Mouse (Mus musculus) T-cell, adult 66 days (primary cell): ENCODE results near the gene Has3. TPM values are rescaled to one million over a fixed set of nuclear protein-coding genes. Genes with fewer than 3 reads are reported as not detected.

Experiments
- total RNA-seq, 2 experiments: library from RNA; stranded (reverse); gene quantifications; 3 replicates in 1 of 2; 4 replicates in 1 of 2; pipeline ENCODE4 v1.2.4; 2023

The Has3 gene
- 1 to 10 TPM; 1.2 to 1.8 TPM for total RNA-seq

GRCm38 (mm10) chr8:106870051-106870450, at the start of gene Has3:
Gene Has3, plus strand, starts transcription at chr8:106870242.

GRCm38 (mm10) chr8:106893481-106894156, 23.6 kb downstream of the Has3 start, which contains the start of gene Utp4:
Gene Utp4, plus strand, starts transcription at chr8:106893636.

Other genes with a start within 250 kb of the Has3 start
- 10 to 100 TPM; 16.5 to 20.1 TPM for gene Tango6, start 187.2 kb upstream of the Has3 start, total RNA-seq
- 10 to 100 TPM; 43.0 to 50.3 TPM for gene Utp4, start 23.4 kb downstream of the Has3 start, total RNA-seq
- gene Sntb2, start 65.5 kb downstream of the Has3 start, total RNA-seq = 10 to 100 TPM; 17.0 to 19.7 TPM
- gene Vps4a, start 161.0 kb downstream of the Has3 start, total RNA-seq = 10 to 100 TPM; 45.9 to 50.3 TPM
- 10 to 100 TPM; 12.8 to 15.0 TPM for gene Pdf, start 178.4 kb downstream of the Has3 start, total RNA-seq
- 10 to 100 TPM; 36.7 to 44.7 TPM for gene Cog8, start 186.4 kb downstream of the Has3 start, total RNA-seq
- 10 to 100 TPM; 71.2 to 74.7 TPM for gene Nip7, start 186.6 kb downstream of the Has3 start, total RNA-seq
- gene Tmed6, start 195.4 kb downstream of the Has3 start, total RNA-seq = not detected
- 10 to 100 TPM; 46.3 to 46.9 TPM for gene Terf2, start 226.3 kb downstream of the Has3 start, total RNA-seq